In genomic region chr5:35701042-35701441, GRCm38 (mm10) we compare ENCODE assay signal across 8 mouse cellular contexts. TPM values are rescaled to one million over a fixed set of nuclear protein-coding genes. Genes with fewer than 3 reads are reported as not detected.
DNase-seq lines count a peak whose midpoint lies in the region; ATAC-seq and TF ChIP-seq lines count a peak whose summit lies in the region.

No protein-coding gene starts in this region.

- peak; percentile 97 for TF ChIP-seq CTCF in layer of hippocampus, adult 2 months (conservative IDR thresholded peaks at IDR 0.05)

- no peak overlapping the region for H3K4me3 ChIP-seq in layer of hippocampus, adult 2 months

- no peak for ATAC-seq in CD4-positive, CD25-positive, alpha-beta regulatory T cell, adult 4 months

- peak; percentile 72 for DNase-seq in CD4-positive, CD25-positive, alpha-beta regulatory T cell, adult 2 months (ENCODE audit: low read depth, low spot score)
- peak; percentile 78 for DNase-seq in MN1 (ENCODE audit: low spot score)
- DNase-seq in cerebellum, adult 9-11 months, result peak; percentile 54
- peak; percentile 71 to 79 for DNase-seq in gastrocnemius, postnatal 4 days (ENCODE audit: low spot score in 2 of 2)
- peak; percentile 45 to 88 for DNase-seq in layer of hippocampus, adult 2 months (ENCODE audit: low spot score in 2 of 2)
- peak; percentile 61 for DNase-seq in lung, postnatal 25 days (ENCODE audit: low spot score)
- DNase-seq in spleen, adult 18-20 months, result peak; percentile 26 to 68

- no peak overlapping the region for H3K27ac ChIP-seq in layer of hippocampus, adult 2 months

RNA-seq across cellular contexts. Expression of gene Htra3, which starts 21.5 kb away (rescaled TPM):
- polyA plus RNA-seq in CD4-positive, CD25-positive, alpha-beta regulatory T cell, adult 4 months (2017; shearing (Covaris generic)), result not detected
- 100 to 1,000 TPM in 1 of 2 experiments, 10 to 100 TPM in 1; 97.0 to 102 TPM for total RNA-seq in gastrocnemius, postnatal 4 days (2021)
- total RNA-seq in layer of hippocampus, adult 2 months (2021), result 1 to 10 TPM; 5.5 to 5.6 TPM

RNA-seq across cellular contexts. Expression of gene Sh3tc1, which starts 38.7 kb away (rescaled TPM):
- polyA plus RNA-seq in CD4-positive, CD25-positive, alpha-beta regulatory T cell, adult 4 months (2017; shearing (Covaris generic)), result 1 to 10 TPM; 2.6 to 4.4 TPM
- total RNA-seq in gastrocnemius, postnatal 4 days (2021), result 1 to 10 TPM; 6.8 to 7.9 TPM
- 1 to 10 TPM; 1.7 to 2.4 TPM for total RNA-seq in layer of hippocampus, adult 2 months (2021)

RNA-seq across cellular contexts. Expression of gene Ablim2, which starts 56.6 kb away (rescaled TPM):
- 1 to 10 TPM; 2.8 to 3.4 TPM for polyA plus RNA-seq in CD4-positive, CD25-positive, alpha-beta regulatory T cell, adult 4 months (2017; shearing (Covaris generic))
- 10 to 100 TPM; 70.5 to 76.6 TPM for total RNA-seq in gastrocnemius, postnatal 4 days (2021)
- 100 to 1,000 TPM; 133 to 163 TPM for total RNA-seq in layer of hippocampus, adult 2 months (2021)

Comparison
In these comparisons a context has a peak if more than half of its experiments do, and no peak if none do; other contexts are left out.
1. RNA of gene Htra3, which starts 21.5 kb away (total RNA-seq): 97.0 to 102 TPM in gastrocnemius, postnatal 4 days; 5.5 to 5.6 TPM in layer of hippocampus, adult 2 months; every median in the first group is over 10 times any median in the second.
2. Peak in every context shown above with its lines, with median percentiles within 50 percentile points of each other: DNase-seq.